Mouse (Mus musculus): ENCODE measurements around the gene Tmem253.
"Not testable (repeated sequence)": the region's sequence is repeated elsewhere in the genome, so short reads cannot be mapped to it uniquely, and the experiment has no call there.

Gene Tmem253

GRCm38 (mm10) chr14:52021138-52021529 is 5.7 kb downstream of the Tmem253 start:
- in situ Hi-C loops (cut with MboI, MseI) = no loop called here

- in situ Hi-C loops (cut with MboI, MseI) = no loop called here
Observed at GRCm38 (mm10) chr14:52021568-52022212, 6.2 kb downstream of the Tmem253 start.

DNA sequence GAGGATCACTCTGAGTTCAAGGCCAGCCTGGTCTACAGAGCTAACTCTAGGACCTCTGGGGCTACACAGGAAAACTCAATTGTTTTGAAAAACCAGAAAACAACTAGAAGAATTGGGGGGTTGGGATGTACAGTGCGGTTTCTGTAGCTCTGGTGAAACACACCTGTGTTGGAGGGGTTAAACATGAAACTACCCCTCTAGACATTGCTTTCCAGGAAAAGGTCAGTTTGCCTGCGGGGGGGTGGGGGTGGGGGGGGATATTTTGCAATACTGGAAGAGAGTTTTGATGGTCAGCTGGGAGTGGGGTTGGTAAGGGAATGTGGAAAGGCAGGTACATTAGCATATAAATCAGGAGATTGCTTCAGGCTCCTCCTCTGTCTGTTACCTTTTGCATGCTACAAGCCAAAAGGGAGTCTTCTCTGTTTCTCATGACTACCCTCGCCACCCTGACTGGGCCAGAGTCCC is 6.8 kb downstream of the Tmem253 start:
- in situ Hi-C loops (cut with MboI, MseI) = no loop called here

- in situ Hi-C loops (cut with MboI, MseI) = no loop called here
Observed at GRCm38 (mm10) chr14:52022709-52023459, 7.4 kb downstream of the Tmem253 start.

DNA sequence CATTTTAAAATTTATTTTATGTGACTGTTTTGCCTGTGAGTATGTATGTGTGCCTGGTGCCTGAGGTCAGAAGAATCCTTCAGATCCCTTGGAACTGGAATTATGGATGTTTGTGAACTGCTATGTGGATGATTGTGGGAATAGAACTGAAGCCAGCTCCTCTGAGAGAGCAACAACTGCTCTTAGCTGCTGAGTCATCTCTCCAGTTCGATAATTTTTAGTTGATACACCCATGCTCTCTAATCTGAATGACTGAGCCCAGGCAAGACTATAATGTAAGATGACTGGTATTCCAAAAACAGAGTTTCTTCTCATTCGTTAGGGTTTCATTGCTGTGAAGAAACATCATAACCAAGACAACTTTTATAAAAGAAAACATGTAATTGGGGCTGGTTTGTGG is 8.7 kb downstream of the Tmem253 start:
- in situ Hi-C loops (cut with MboI, MseI) = no loop called here

GRCm38 (mm10) chr14:52026342-52026741 is 10.9 kb downstream of the Tmem253 start:
- in situ Hi-C loops (cut with MboI, MseI) = no loop called here

GRCm38 (mm10) chr14:52035926-52036325 is 20.5 kb downstream of the Tmem253 start:
- in situ Hi-C loops (cut with MboI, MseI) = no loop called here

DNA sequence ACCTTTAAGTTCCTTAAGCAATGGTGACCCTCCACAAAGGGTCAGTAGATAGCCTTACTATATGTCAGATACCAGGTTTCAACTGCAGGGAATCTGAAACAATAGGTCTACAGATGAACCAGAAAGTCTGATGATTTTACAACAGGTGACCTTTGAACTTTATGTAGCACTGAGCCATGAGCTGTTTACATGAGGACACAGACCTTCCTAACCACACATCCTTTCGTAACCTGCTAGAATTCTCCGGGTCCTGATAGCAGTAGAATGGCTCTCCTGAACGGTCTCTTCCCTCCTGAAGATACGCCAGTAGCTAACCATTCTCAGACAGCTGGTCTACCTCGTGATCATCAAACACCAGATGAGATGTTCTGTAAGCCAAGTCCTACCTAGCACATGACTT is 23.9 kb downstream of the Tmem253 start:
- in situ Hi-C loops (cut with MboI, MseI) = no loop called here

DNA sequence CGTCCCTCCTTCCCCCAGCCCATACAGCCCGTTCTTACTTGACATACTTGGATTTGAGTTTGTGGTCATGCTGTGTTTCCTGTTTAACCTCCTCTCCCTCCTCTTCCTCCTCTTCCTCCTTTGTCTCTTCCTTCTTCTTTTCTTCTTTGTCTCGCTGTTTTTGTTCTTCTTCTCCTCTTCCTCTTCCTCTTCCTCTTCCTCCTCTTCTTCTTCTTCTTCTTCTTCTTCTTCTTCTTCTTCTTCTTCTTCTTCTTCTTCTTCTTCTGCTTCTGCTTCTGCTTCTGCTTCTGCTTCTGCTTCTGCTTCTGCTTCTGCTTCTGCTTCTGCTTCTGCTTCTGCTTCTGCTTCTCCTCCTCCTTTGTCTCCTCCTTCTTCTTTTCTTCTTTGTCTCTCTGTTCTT is 26.9 kb downstream of the Tmem253 start, which contains the start of gene Olfr221:
TSS of gene Olfr221 (minus strand) at position 101 of the 400 bp plus-strand sequence.
- in situ Hi-C loops (cut with MboI, MseI) = not testable (repeated sequence)

DNA sequence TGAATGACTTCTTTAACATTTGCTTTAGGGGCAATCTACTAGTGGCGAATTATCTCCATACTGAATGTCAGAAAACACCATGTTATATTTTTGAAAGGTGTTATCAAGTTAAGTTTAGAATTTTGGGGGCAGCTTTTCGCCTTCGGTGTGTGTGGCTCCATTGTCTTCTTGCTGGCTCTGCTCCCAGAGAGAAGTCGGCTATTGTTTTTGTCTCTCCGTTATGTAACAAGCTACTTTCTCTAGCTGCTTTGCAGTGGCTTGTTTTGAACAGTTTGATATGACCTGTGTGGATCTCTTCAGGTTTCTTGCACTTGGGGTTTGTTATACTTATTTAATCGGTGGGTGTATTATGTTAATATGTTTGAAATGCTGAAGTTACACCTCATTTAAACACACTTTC is 28.0 kb downstream of the Tmem253 start:
- in situ Hi-C loops (cut with MboI, MseI) = no loop called here

DNA sequence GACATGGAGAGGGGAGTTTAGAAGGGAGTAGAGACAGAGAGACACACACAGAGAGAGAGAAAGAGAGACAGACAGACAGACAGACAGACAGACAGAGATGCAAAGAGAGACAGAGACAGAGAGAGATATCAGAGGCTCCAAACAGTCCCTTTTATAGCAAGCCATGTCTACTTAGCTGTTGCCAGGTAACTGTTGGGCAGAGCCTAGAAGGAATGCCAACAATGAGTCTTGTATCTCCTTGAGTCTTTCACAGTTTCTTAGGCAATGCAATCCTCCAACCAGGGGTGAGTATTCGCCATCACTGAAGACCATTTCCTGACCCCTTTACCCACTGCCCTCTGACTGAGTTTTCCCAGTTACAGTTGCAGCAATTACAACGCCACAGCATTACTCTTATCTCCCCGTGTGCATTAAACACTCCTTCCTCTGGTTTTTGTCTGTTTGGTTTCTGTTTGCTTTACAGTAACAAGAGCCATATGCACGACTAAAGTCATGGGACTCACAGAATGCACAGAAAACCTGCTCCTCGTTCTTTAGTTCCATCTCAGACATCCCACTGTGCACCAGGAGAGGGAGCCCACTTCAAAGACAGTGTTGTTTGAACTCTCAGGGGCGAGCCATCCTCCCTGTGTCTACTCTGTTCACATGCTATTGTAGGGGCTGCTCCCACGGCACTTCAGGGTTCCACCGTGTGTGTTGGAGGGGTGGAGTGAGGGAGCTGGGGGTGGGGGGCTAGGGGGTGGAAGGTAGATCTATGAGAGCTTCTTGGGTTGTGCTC is 29.6 kb downstream of the Tmem253 start:
- in situ Hi-C loops (cut with MboI, MseI) = no loop called here

DNA sequence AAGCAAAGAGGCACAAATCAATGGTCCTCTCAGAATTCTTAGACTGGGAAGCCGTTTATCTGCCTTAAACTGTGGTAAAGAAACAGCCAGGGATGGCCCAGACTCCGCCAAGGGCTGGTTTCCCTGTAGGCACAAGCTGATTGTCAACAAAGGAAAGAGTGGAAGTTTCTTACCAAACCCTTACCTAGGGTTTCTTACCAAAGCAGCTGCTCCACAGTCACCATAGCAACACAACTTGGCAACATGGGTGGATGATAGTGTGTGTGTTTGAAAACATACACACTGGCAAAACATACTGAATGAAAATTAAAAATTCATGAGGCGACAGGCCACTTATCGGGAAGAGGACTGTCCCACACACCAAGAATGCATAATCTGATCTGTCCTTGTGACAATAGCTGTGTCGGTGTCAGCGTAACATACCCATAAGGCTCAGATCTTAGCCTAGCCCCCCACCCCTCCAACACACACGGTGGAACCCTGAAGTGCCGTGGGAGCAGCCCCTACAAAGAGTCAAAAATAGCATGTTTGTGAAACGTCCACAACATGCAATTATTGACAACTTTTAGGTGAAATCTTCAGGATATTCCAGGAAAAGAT is 30.6 kb downstream of the Tmem253 start:
- in situ Hi-C loops (cut with MboI, MseI) = no loop called here

- in situ Hi-C loops (cut with MboI, MseI) = not testable (repeated sequence)
Observed at GRCm38 (mm10) chr14:52052720-52053119, 37.3 kb downstream of the Tmem253 start.

DNA sequence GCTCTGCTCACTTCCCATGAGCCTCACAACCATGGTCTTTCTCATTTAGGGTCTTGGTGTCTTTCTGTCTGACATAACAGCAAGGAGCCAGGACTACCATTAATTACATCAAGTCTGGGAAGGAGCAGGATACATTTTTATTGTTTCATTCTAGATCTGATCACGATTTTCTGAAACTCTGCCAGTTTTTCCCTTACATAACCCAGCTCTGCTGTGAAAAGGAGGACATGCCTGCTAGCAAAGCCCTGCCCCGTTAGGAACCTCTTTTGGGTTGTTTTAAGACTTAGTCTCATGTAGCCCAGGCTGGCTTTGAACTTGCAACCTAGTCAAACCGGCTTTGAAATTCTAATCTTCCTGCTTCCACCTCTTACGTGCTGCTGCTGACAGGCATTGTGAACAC is 44.5 kb downstream of the Tmem253 start:
- in situ Hi-C loops (cut with MboI, MseI) = no loop called here

DNA sequence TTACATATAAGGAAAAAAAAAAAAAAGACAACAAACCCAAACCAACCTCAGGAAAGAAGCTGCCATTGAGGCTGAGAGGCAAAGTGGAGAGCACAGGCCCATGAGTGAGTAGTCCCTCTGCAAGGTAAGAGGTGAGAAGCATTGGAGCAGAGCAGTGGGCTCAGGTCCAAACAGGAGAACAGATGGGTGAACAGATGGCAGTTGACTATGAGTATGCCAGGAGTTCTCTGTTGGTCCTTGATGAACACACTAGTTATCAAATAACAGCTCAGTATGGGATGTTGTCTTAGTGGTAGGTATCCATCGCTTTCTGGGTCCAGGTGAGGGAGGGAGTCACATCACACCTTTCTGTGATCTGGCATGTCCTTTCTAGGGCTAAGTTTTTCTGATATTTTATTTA is 45.3 kb downstream of the Tmem253 start:
- in situ Hi-C loops (cut with MboI, MseI) = no loop called here

DNA sequence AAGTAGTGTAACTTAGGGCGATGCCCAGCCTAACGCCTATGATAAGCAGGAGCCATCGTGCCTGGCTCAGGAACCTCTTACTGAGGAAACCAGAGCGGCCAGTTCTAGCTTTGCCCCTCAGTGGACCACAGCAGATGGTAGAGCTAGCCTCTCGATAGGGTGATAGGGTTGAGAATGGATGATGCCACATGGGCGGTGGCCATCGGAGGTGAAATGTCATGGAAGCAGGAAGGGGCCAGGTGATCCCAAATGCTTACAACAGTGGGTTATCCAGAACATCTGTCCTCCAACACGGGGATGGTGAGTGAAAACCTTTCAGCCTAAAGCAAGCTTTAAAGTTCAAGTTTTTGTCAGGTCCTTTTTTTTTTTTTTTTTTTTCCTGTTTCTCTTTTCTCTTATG is 46.3 kb downstream of the Tmem253 start:
- in situ Hi-C loops (cut with MboI, MseI) = no loop called here

DNA sequence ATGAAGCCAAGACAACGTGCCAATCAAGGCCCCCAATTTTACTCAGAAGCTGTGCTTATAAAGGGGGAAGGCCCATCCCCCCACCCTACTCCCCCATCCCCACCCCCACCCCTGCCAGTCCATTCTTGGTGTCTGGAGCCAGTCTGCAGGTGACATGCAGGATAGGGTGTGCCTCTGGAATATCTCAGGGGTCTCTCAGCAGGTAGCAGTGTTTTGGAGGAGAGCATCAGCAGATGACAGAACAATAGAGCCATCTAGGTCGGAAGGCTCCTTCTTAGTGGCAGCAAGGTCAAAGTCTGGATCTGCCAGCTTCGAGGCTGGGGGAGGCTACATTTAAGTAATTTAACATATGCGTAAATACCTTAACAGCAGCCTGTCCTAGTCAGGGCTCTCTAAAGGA is 50.7 kb downstream of the Tmem253 start:
- in situ Hi-C loops (cut with MboI, MseI) = no loop called here

All from T-helper 17 cell (primary cell).